Mouse (Mus musculus): ENCODE results near the gene Guk1. TPM values are rescaled to one million over a fixed set of nuclear protein-coding genes. Genes with fewer than 3 reads are reported as not detected.
A peak's percentile ranks its signal among the peaks of the same experiment; 100 is the strongest.

Gene Guk1
- polyA plus RNA-seq, 1 experiment: 284 TPM

DNA sequence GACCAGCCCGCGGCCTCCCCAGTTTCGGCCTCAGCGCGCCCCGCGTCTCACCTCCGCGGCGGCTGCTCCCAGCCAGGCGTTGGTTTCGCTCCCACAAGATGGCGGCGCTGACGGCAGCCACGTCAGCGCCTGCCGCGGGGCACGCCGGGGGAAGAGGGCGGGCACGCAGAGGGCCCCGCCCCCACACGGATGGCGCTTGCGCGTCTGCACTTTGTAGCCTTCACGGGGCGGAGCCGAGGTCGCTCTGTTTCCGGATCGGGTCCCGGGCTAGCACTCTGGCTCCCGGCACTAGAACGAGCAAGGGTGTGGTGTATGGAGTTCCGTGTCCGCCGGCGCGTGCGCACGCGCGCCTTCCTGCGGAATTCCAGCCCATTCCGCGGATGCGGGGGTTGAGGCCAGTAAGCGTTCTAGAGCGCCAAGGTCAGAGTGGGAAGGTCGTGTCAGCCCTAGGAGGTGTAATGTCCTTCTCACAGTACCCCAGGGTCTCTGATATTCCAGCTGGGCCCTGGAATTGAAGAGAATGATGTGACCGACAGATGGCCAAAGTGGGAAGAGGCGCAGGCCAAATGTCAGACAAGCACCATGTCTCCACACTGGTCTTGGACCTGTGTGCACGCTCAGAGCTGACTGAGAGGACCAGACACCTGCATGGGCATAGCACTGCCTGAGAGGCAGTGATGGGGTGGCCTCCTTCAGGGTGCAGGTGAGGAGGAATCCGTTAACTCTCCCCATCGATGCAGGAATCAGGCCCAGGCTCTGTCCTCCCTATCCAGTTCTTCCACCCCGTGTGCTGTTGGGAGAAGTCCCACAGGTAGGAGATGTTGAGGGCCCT is 36.3 kb upstream of the Guk1 start, which contains the start of gene Arf1:
Gene Arf1, minus strand, starts transcription at position 149 of the 832 bp plus-strand sequence.
- Histone ChIP-seq H3K4me1 (ENCODE audit: control insufficient read depth, insufficient read depth, insufficient read length, low read length) (peaks cover 23% of the 10 kb centered on the region), H3K4me3 (ENCODE audit: low read depth, low read length) (peak within 1 kb of the TSS; percentile 88), H3K27ac (ENCODE audit: insufficient read depth, low read depth, low read length) (peak within 1 kb of the TSS; percentile 98), H3K36me3 (ENCODE audit: control insufficient read depth, insufficient read depth, low read length) (peaks cover 6% of the 10 kb centered on the region), H3K27me3 (ENCODE audit: control insufficient read depth, insufficient read depth, low read length) (no peaks in the 10 kb centered on the region)
- TF ChIP-seq POLR2A (IDR thresholded peaks at IDR 0.05; ENCODE audit: low read depth, low read length): peak; percentile 71
- TF ChIP-seq CTCF (IDR thresholded peaks at IDR 0.05; ENCODE audit: extremely low read depth, insufficient read length, insufficient replicate concordance, low read depth, low read length): no peak
- 5% methylated on average over 59 of the region's 59 CpGs for WGBS

DNA sequence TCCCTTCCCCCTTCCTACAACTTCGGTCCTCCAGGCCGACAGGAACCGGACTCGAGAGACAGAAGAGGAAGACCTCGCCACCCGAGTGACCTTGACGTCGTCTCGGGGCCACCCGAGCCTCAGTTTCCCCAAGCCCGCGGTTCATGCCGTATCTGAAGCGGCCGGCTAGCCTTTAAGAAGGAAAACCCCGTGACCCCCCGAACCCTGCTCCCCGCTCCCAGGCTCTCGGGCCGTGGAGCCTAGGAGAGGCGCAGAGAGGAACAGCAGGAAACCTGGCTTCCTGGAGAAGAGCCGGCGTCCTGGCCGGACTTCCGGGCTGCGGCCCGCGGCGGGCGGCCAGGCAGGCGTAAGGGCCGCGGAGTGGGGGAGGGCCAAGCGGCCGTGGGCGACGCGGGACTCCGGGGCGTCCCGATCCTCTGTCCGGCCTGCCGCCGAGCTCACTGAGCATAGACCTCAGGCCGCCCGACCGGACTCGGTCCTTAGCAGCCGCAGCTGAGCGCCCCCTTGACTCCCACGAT is 35.7 kb upstream of the Guk1 start:
- H3K36me3 ChIP-seq (ENCODE audit: control insufficient read depth, insufficient read depth, low read length): peaks cover 9% of the 10 kb centered on the region
- TF ChIP-seq POLR2A (IDR thresholded peaks at IDR 0.05; ENCODE audit: low read depth, low read length) (no peak), CTCF (IDR thresholded peaks at IDR 0.05; ENCODE audit: extremely low read depth, insufficient read length, insufficient replicate concordance, low read depth, low read length) (no peak)
- H3K27me3 ChIP-seq (ENCODE audit: control insufficient read depth, insufficient read depth, low read length): no peaks in the 10 kb centered on the region
- WGBS: under 1% methylated on average over 51 of the region's 51 CpGs
- H3K4me3 ChIP-seq (ENCODE audit: low read depth, low read length): peak overlapping the region; percentile 88
- peak overlapping the region; percentile 98 for H3K27ac ChIP-seq (ENCODE audit: insufficient read depth, low read depth, low read length)
- peaks cover 28% of the 10 kb centered on the region for H3K4me1 ChIP-seq (ENCODE audit: control insufficient read depth, insufficient read depth, insufficient read length, low read length)

DNA sequence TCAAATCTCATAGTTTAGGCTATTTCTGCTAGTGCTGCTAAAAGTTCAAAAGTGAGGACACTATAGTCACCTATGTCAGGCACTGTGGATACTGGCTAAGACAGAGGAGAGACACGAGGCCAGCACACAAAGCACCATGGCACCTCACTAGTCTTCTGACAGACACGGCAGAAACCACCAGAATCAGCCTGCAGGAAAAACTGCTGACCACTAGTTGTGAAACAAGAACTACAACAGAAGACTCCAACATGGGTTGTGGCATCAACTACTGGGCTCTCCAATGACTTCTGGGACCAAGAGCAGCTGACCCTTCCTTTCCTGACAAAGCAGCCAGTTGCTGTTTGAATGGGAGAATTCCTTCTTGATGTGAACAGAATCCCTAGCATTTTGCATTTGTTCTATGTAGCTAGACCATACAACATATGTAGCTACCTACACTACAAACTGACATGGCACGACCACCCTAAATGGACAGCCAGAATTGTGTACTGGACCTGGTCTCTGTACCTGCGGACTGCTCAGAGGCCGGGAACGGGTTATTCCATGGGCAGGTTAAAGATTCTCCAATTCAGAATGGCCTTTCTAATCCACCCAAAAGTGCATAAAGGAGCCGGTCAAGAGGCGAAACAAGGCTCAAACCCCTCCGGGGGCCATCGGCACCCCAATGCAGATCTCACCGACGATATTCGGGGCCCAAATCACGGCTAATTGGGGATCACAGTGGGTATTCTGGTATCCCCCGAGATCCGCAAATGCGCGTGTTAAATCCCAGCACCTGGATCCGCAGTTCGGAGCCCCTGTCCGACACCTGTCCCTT is 35.0 kb upstream of the Guk1 start:
- WGBS: under 1% methylated on average over 21 of the region's 21 CpGs
- peak overlapping the region; percentile 98 for H3K27ac ChIP-seq (ENCODE audit: insufficient read depth, low read depth, low read length)
- H3K4me1 ChIP-seq (ENCODE audit: control insufficient read depth, insufficient read depth, insufficient read length, low read length): peaks cover 33% of the 10 kb centered on the region
- peak overlapping the region; percentile 88 for H3K4me3 ChIP-seq (ENCODE audit: low read depth, low read length)
- H3K36me3 ChIP-seq (ENCODE audit: control insufficient read depth, insufficient read depth, low read length): peaks cover 9% of the 10 kb centered on the region
- H3K27me3 ChIP-seq (ENCODE audit: control insufficient read depth, insufficient read depth, low read length): no peaks in the 10 kb centered on the region
- TF ChIP-seq POLR2A (IDR thresholded peaks at IDR 0.05; ENCODE audit: low read depth, low read length) (peak; percentile 51), CTCF (IDR thresholded peaks at IDR 0.05; ENCODE audit: extremely low read depth, insufficient read length, insufficient replicate concordance, low read depth, low read length) (no peak)

DNA sequence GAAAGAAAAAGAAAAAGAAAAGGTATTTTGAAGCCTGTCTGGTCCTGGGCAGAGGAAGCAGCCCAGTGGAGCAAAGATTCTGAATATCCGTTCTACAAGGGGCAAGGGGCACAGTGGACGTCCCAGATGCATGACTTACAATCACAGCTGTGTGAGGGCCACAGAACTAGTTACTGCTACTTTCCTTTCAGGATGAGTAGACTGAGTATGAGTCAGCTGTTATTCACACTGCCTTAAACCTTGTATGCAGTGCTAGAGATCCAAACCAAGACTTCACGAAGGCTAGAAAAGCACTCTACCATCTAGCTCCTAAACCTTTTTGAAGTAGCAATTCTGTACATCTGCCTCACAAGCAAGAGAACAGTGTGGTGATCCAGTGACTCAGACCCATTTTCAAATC is 34.2 kb upstream of the Guk1 start:
- TF ChIP-seq POLR2A (IDR thresholded peaks at IDR 0.05; ENCODE audit: low read depth, low read length): no peak
- TF ChIP-seq CTCF (IDR thresholded peaks at IDR 0.05; ENCODE audit: extremely low read depth, insufficient read length, insufficient replicate concordance, low read depth, low read length): no peak
- Histone ChIP-seq H3K4me1 (ENCODE audit: control insufficient read depth, insufficient read depth, insufficient read length, low read length) (peaks cover 39% of the 10 kb centered on the region), H3K36me3 (ENCODE audit: control insufficient read depth, insufficient read depth, low read length) (peaks cover 9% of the 10 kb centered on the region), H3K27ac (ENCODE audit: insufficient read depth, low read depth, low read length) (peak overlapping the region; percentile 18; the same call in 1 of the 2 replicates), H3K27me3 (ENCODE audit: control insufficient read depth, insufficient read depth, low read length) (no peaks in the 10 kb centered on the region), H3K4me3 (ENCODE audit: low read depth, low read length) (peak overlapping the region; percentile 9; the same call in 1 of the 2 replicates)
- WGBS: 6% methylated on average over 3 of the region's 3 CpGs

DNA sequence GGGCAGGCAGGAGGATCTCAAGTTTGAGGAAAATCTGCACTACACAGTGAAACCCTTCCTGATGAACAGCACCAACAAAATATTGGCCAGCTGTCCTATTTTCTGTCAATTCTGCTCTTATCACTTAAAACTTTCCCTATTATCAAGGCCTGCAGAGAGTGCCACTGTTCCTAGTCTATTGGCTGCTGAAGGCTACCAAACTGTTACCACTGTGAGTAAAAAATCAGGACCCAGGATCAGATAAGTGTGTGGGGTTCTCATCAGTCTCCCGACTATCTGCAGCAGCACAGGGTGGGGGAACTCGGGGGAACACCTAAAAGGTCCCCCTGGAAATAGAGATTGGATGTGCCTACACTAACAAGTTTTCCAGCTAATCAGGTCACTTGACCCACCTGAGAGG is 33.2 kb upstream of the Guk1 start:
- no peaks in the 10 kb centered on the region for H3K27me3 ChIP-seq (ENCODE audit: control insufficient read depth, insufficient read depth, low read length)
- H3K27ac ChIP-seq (ENCODE audit: insufficient read depth, low read depth, low read length): no peak overlapping the region
- peaks cover 9% of the 10 kb centered on the region for H3K36me3 ChIP-seq (ENCODE audit: control insufficient read depth, insufficient read depth, low read length)
- H3K4me3 ChIP-seq (ENCODE audit: low read depth, low read length): peak overlapping the region; percentile 12; the same call in 1 of the 2 replicates
- TF ChIP-seq POLR2A (IDR thresholded peaks at IDR 0.05; ENCODE audit: low read depth, low read length) (no peak), CTCF (IDR thresholded peaks at IDR 0.05; ENCODE audit: extremely low read depth, insufficient read length, insufficient replicate concordance, low read depth, low read length) (no peak)
- H3K4me1 ChIP-seq (ENCODE audit: control insufficient read depth, insufficient read depth, insufficient read length, low read length): peaks cover 41% of the 10 kb centered on the region
- 31% methylated on average over 2 of the region's 2 CpGs for WGBS

DNA sequence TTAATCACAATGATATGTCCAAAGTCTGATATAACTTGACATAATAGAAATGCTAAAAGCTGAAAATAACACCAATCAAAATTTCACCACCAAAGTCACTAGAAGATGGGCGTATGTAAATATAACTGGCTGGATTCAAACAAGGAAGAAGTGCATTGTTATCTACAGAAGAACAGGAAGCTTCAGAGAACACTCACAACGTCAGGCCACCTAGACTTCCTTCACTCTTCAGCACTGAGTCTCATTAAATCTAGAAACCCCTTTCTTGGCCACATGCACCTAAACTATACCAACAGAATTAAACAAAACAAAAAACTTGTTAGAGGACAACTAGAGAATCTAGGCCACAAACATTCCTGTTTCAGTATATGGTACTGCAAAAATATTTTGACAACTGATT is 32.5 kb upstream of the Guk1 start:
- Histone ChIP-seq H3K27me3 (ENCODE audit: control insufficient read depth, insufficient read depth, low read length) (no peaks in the 10 kb centered on the region), H3K4me3 (ENCODE audit: low read depth, low read length) (no peak overlapping the region), H3K4me1 (ENCODE audit: control insufficient read depth, insufficient read depth, insufficient read length, low read length) (peaks cover 42% of the 10 kb centered on the region), H3K36me3 (ENCODE audit: control insufficient read depth, insufficient read depth, low read length) (peaks cover 10% of the 10 kb centered on the region), H3K27ac (ENCODE audit: insufficient read depth, low read depth, low read length) (no peak overlapping the region)
- TF ChIP-seq CTCF (IDR thresholded peaks at IDR 0.05; ENCODE audit: extremely low read depth, insufficient read length, insufficient replicate concordance, low read depth, low read length): no peak
- no peak for TF ChIP-seq POLR2A (IDR thresholded peaks at IDR 0.05; ENCODE audit: low read depth, low read length)
- WGBS: 6% methylated on average over 2 of the region's 2 CpGs
